15 mouse cellular contexts compared by ENCODE assay signal in genomic region chr19:5831958-5832320, GRCm38 (mm10). TPM values are rescaled to one million over a fixed set of nuclear protein-coding genes. Genes with fewer than 3 reads are reported as not detected.
DNase-seq lines count a peak whose midpoint lies in the region; ATAC-seq and TF ChIP-seq lines count a peak whose summit lies in the region.
"Had no signal": no experiment of that assay in that cellular context is flagged by ENCODE, and none has a peak within 500 bp of the region (broad histone marks: within the 10 kb centered on the region; RNA-seq: fewer than 3 reads in every experiment).

No protein-coding gene starts in this region.

- peaks cover 29% of the 10 kb centered on the region for H3K4me1 ChIP-seq in heart, postnatal 0 days (ENCODE audit: control insufficient read depth, insufficient read depth)
- peaks cover 33% of the 10 kb centered on the region for H3K4me1 ChIP-seq in lung, embryonic 15.5 days
- peaks cover 7% of the 10 kb centered on the region for H3K4me1 ChIP-seq in lung, adult 2 months (ENCODE audit: control insufficient read depth, insufficient read depth, low read length)
- peaks cover 12% of the 10 kb centered on the region; the same call in 1 of the 2 replicates for H3K4me1 ChIP-seq in forebrain, embryonic 12.5 days

- peaks cover 19% of the 10 kb centered on the region for H3K36me3 ChIP-seq in heart, postnatal 0 days (replicated peaks; ENCODE audit: control insufficient read depth, insufficient read depth, low read length)
- H3K36me3 ChIP-seq in lung, embryonic 15.5 days, result no peaks in the 10 kb centered on the region
- H3K36me3 ChIP-seq in myocyte (ENCODE audit: control insufficient read depth, insufficient read depth), result peaks cover 11% of the 10 kb centered on the region
- H3K36me3 ChIP-seq in forebrain, embryonic 12.5 days (replicated peaks), result no peaks in the 10 kb centered on the region

- 79% methylated on average over 4 of the region's 4 CpGs for WGBS in heart, postnatal 0 days
- 76% methylated on average over 4 of the region's 4 CpGs for WGBS in lung, embryonic 15.5 days
- 66% methylated on average over 4 of the region's 4 CpGs for WGBS in lung, adult 2 months
- 92% methylated on average over 4 of the region's 4 CpGs for WGBS in forebrain, embryonic 12.5 days

- TF ChIP-seq CTCF in heart, postnatal 0 days (IDR thresholded peaks at IDR 0.05; ENCODE audit: low read depth), result no peak
- no peak for TF ChIP-seq CTCF in lung, adult 2 months (IDR thresholded peaks at IDR 0.05; ENCODE audit: insufficient read depth, low read length)

- no peaks in the 10 kb centered on the region for H3K9me3 ChIP-seq in heart, postnatal 0 days (replicated peaks; ENCODE audit: control insufficient read depth, low read length)
- no peaks in the 10 kb centered on the region for H3K9me3 ChIP-seq in lung, embryonic 15.5 days
- H3K9me3 ChIP-seq in forebrain, embryonic 12.5 days, result 0 out of 2 replicates have a peak, but pooled peaks cover 3% of the 10 kb centered on the region
- H3K9me3 ChIP-seq: limb, embryonic 15.5 days had no signal

- H3K9ac ChIP-seq in heart, postnatal 0 days (replicated peaks; ENCODE audit: low read depth, low read length), result no peak overlapping the region
- no peak overlapping the region for H3K9ac ChIP-seq in lung, embryonic 15.5 days
- no peak overlapping the region for H3K9ac ChIP-seq in forebrain, embryonic 12.5 days
- H3K9ac ChIP-seq: limb, embryonic 15.5 days had no signal

- H3K4me2 ChIP-seq in heart, postnatal 0 days (ENCODE audit: low read depth, low read length), result no peak overlapping the region
- no peak overlapping the region for H3K4me2 ChIP-seq in lung, embryonic 15.5 days
- peak overlapping the region; percentile 87 for H3K4me2 ChIP-seq in myocyte (ENCODE audit: low read depth)
- H3K4me2 ChIP-seq in forebrain, embryonic 12.5 days, result no peak overlapping the region
- H3K4me2 ChIP-seq: limb, embryonic 15.5 days had no signal

- DNase-seq in adrenal gland, postnatal 14 days, result peak; percentile 67
- DNase-seq in adrenal gland, postnatal 25 days, result no peak
- no peak for DNase-seq in heart, postnatal 0 days (ENCODE audit: low spot score)
- DNase-seq in heart, postnatal 4 days, result no peak
- DNase-seq in lung, adult 2 months, result no peak
- DNase-seq: cerebellum, adult 11 months; cerebellum, postnatal 36 days; gastrocnemius, postnatal 14 days; heart, postnatal 14 days; thymus, postnatal 4 days had no signal

- H3K27ac ChIP-seq in heart, postnatal 0 days (ENCODE audit: low read depth), result peak overlapping the region; percentile 47
- H3K27ac ChIP-seq in lung, embryonic 15.5 days, result 0 out of 2 replicates have a peak overlapping the region, but pooled peaks have one; percentile 25
- H3K27ac ChIP-seq in forebrain, embryonic 12.5 days, result no peak overlapping the region
- H3K27ac ChIP-seq: limb, embryonic 15.5 days had no signal

- no peak for ATAC-seq in heart, postnatal 0 days (ENCODE audit: insufficient read depth, low read depth)
- no peak for ATAC-seq in lung, embryonic 15.5 days (ENCODE audit: borderline replicate concordance, extremely low read depth, low FRiP score, low TSS enrichment)
- ATAC-seq in forebrain, embryonic 12.5 days (ENCODE audit: low FRiP score), result no peak
- ATAC-seq: midbrain, embryonic 16.5 days had no signal

- no peaks in the 10 kb centered on the region for H3K27me3 ChIP-seq in heart, postnatal 0 days (ENCODE audit: control insufficient read depth, insufficient read depth, low read length)
- no peaks in the 10 kb centered on the region for H3K27me3 ChIP-seq in lung, embryonic 15.5 days
- H3K27me3 ChIP-seq in myocyte (ENCODE audit: control insufficient read depth, insufficient read depth, insufficient read length), result no peaks in the 10 kb centered on the region
- no peaks in the 10 kb centered on the region for H3K27me3 ChIP-seq in forebrain, embryonic 12.5 days
- H3K27me3 ChIP-seq: limb, embryonic 15.5 days had no signal

- H3K79me2 ChIP-seq in myocyte (ENCODE audit: control insufficient read depth, insufficient read depth), result peaks cover 28% of the 10 kb centered on the region

- H3K4me3 ChIP-seq in heart, postnatal 0 days (ENCODE audit: low read depth, low read length), result no peak overlapping the region
- H3K4me3 ChIP-seq in lung, embryonic 15.5 days, result no peak overlapping the region
- H3K4me3 ChIP-seq in lung, adult 2 months (replicated peaks; ENCODE audit: extremely low read depth, low read depth, low read length), result no peak overlapping the region
- no peak overlapping the region for H3K4me3 ChIP-seq in myocyte
- no peak overlapping the region for H3K4me3 ChIP-seq in forebrain, embryonic 12.5 days (replicated peaks)
- H3K4me3 ChIP-seq: limb, embryonic 15.5 days had no signal

- no peak for TF ChIP-seq EP300 in heart, postnatal 0 days (IDR thresholded peaks at IDR 0.05; ENCODE audit: low read depth)

- no peak for TF ChIP-seq POLR2A in lung, adult 2 months (IDR thresholded peaks at IDR 0.05; ENCODE audit: borderline replicate concordance, extremely low read depth, low read depth, low read length)
- TF ChIP-seq POLR2A in myocyte (IDR thresholded peaks at IDR 0.05; ENCODE audit: insufficient read length, low read depth), result peak; percentile 67

- H3ac ChIP-seq in myocyte (ENCODE audit: control insufficient read depth, insufficient read length), result no peak overlapping the region

TF ChIP-seq in myocyte, 11 proteins besides CTCF, POLR2A, EP300 and RAD21:
- peak; percentile 92 for TF ChIP-seq POLR2AphosphoS2 (IDR thresholded peaks at IDR 0.05; ENCODE audit: insufficient read length, low read depth)
- TF ChIP-seq USF1 (IDR thresholded peaks at IDR 0.05; ENCODE audit: low read depth), result no peak
- TF ChIP-seq SRF (IDR thresholded peaks at IDR 0.05; ENCODE audit: control insufficient read depth, insufficient read length, low read depth), result no peak

RNA-seq across cellular contexts. Expression of gene Frmd8, which starts 43.1 kb away (rescaled TPM):
- 26.0 and 34.5 TPM in 2 replicates for total RNA-seq in adrenal gland, postnatal 14 days (2021)
- total RNA-seq in adrenal gland, postnatal 25 days (2021), result 40.4 and 63.3 TPM in 2 replicates
- total RNA-seq in heart, postnatal 0 days (2014; rRNA removed; ENCODE audit: low replicate concordance), result 29.1 and 53.8 TPM in 2 replicates
- polyA plus RNA-seq in heart, postnatal 0 days (2015; fragmentation: Nextera tagmentation; extraction: Ambion mirVana), result 12.8 and 14.9 TPM in 2 replicates
- total RNA-seq in heart, postnatal 4 days (2021), result 10 to 100 TPM; 18.6 to 20.9 TPM
- 50.7 and 53.0 TPM in 2 replicates for polyA plus RNA-seq in lung, embryonic 15.5 days (2015; fragmentation: Nextera tagmentation; extraction: Ambion mirVana)
- 32.1 and 37.8 TPM in 2 replicates for polyA plus RNA-seq in lung, adult 2 months (2012; rRNA removed)
- 22.3 TPM for polyA plus RNA-seq in myocyte (2012; fragmentation: generic; extraction: Trizol)
- polyA plus RNA-seq in forebrain, embryonic 12.5 days (2016; fragmentation: Nextera tagmentation; extraction: Ambion mirVana), result 25.6 and 25.9 TPM in 2 replicates

RNA-seq across cellular contexts. Expression of gene Slc25a45, which starts 45.7 kb away (rescaled TPM):
- total RNA-seq in adrenal gland, postnatal 14 days (2021), result 14.7 and 16.5 TPM in 2 replicates
- total RNA-seq in adrenal gland, postnatal 25 days (2021), result 39.1 and 39.7 TPM in 2 replicates
- 3.1 and 4.8 TPM in 2 replicates for total RNA-seq in heart, postnatal 0 days (2014; rRNA removed; ENCODE audit: low replicate concordance)
- polyA plus RNA-seq in heart, postnatal 0 days (2015; fragmentation: Nextera tagmentation; extraction: Ambion mirVana), result 2.8 and 2.9 TPM in 2 replicates
- 1 to 10 TPM; 5.4 to 6.2 TPM for total RNA-seq in heart, postnatal 4 days (2021)
- 4.2 and 5.6 TPM in 2 replicates for polyA plus RNA-seq in lung, embryonic 15.5 days (2015; fragmentation: Nextera tagmentation; extraction: Ambion mirVana)
- 24.5 and 26.0 TPM in 2 replicates for polyA plus RNA-seq in lung, adult 2 months (2012; rRNA removed)
- polyA plus RNA-seq in myocyte (2012; fragmentation: generic; extraction: Trizol), result 5.2 TPM
- polyA plus RNA-seq in forebrain, embryonic 12.5 days (2016; fragmentation: Nextera tagmentation; extraction: Ambion mirVana), result 1.3 and 1.8 TPM in 2 replicates
